Mouse (Mus musculus) G1E (cell line): Measurements from ENCODE around the gene Bpifc.

Experiments
- CTCF ChIP-seq: IDR thresholded peaks from 2 replicates; pipeline ENCODE4 v1.5.1; 2012; ENCODE audit warnings: low read depth, low read length, inconsistent platforms, mixed read lengths
- GATA1 ChIP-seq: IDR thresholded peaks from 2 replicates; pipeline ENCODE4 v1.6.1; 2012; ENCODE audit warnings: borderline replicate concordance, low read length, inconsistent platforms, mixed read lengths
- GATA2 ChIP-seq: IDR thresholded peaks from 2 replicates; pipeline ENCODE4 v1.6.1; 2012; ENCODE audit warnings: low read depth, low read length, inconsistent platforms, borderline replicate concordance
- POLR2AphosphoS5 ChIP-seq: IDR thresholded peaks from 2 replicates; pipeline ENCODE4 v1.6.1; 2012; ENCODE audit warnings: low read depth, low read length, inconsistent platforms; ENCODE audit not compliant: insufficient replicate concordance
- TAL1 ChIP-seq: conservative IDR thresholded peaks from 2 replicates; pipeline ENCODE4 v1.6.1; 2012; ENCODE audit warnings: low read depth, low read length, inconsistent platforms, mixed read lengths

DNA sequence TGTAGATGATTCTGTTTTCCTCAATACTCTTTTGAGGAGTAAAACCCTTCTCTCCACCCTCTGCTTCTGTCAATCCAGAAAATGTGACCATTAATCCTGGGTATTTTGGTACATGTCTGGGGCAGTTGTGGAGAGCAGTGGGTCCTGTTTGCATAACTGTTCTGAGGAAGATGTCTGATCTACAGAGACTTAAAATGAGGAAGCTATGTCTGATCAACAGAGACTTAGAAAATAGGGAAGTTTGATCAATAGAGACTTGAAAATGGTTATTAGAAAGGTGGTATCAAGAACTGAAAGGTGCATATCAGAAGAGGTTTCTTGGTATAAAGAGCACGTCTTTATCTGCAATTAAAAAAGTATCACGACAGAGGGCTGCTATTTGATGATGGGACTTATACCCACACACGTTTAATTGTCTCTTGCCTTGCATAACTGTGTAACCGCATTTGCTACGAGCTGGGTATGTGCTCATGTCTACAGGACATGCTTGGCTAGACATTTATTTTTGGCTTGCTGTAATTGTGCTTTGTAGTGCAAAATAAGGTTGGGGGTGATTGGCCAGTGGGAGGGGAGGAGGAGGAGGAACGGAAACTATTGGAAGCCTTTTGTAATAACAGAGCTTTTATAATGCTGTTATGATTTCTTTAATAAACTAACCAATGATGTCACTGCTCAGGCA lies 59.8 kb downstream of the Bpifc start:
- no peak for TF ChIP-seq CTCF
- TF ChIP-seq POLR2AphosphoS5: no peak
- no peak for TF ChIP-seq TAL1
- no peak for TF ChIP-seq GATA1
- no peak for TF ChIP-seq GATA2
